Mouse (Mus musculus): ENCODE data around the gene Zfp335. TPM values are rescaled to one million over a fixed set of nuclear protein-coding genes. Genes with fewer than 3 reads are reported as not detected.
A peak's percentile ranks its signal among the peaks of the same experiment; 100 is the strongest.

Zfp335 gene
- total and polyA plus RNA-seq, 2 experiments from 2014 or later, result 3.7 to 18.0 TPM

GRCm38 (mm10) chr2:164908011-164908410 lies 3.5 kb downstream of the Zfp335 start:
- Histone ChIP-seq H3K27ac (ENCODE audit: low read depth) (no peak overlapping the region), H3K4me2 (ENCODE audit: low read depth, low read length) (no peak overlapping the region), H3K4me1 (ENCODE audit: control insufficient read depth, insufficient read depth) (peaks cover 8% of the 10 kb centered on the region; the same call in 1 of the 2 replicates), H3K36me3 (replicated peaks; ENCODE audit: control insufficient read depth, insufficient read depth, low read length) (peaks cover 61% of the 10 kb centered on the region), H3K4me3 (ENCODE audit: low read depth, low read length) (no peak overlapping the region), H3K9me3 (replicated peaks; ENCODE audit: control insufficient read depth, low read length) (peaks cover 7% of the 10 kb centered on the region; the same call in 1 of the 2 replicates), H3K9ac (replicated peaks; ENCODE audit: low read depth, low read length) (no peak overlapping the region), H3K27me3 (ENCODE audit: control insufficient read depth, insufficient read depth, low read length) (no peaks in the 10 kb centered on the region)
- TF ChIP-seq EP300 (IDR thresholded peaks at IDR 0.05; ENCODE audit: low read depth) (no peak), CTCF (IDR thresholded peaks at IDR 0.05; ENCODE audit: low read depth) (no peak)
- DNase-seq (ENCODE audit: low spot score), result no peak
- ATAC-seq (ENCODE audit: insufficient read depth, low read depth), result no peak
- 87% methylated on average over 5 of the region's 5 CpGs for WGBS

- Histone ChIP-seq H3K4me3 (ENCODE audit: low read depth, low read length) (no peak overlapping the region), H3K9ac (replicated peaks; ENCODE audit: low read depth, low read length) (no peak overlapping the region), H3K36me3 (replicated peaks; ENCODE audit: control insufficient read depth, insufficient read depth, low read length) (peaks cover 66% of the 10 kb centered on the region), H3K27ac (ENCODE audit: low read depth) (no peak overlapping the region), H3K4me1 (ENCODE audit: control insufficient read depth, insufficient read depth) (peaks cover 8% of the 10 kb centered on the region; the same call in 1 of the 2 replicates), H3K27me3 (ENCODE audit: control insufficient read depth, insufficient read depth, low read length) (no peaks in the 10 kb centered on the region), H3K4me2 (ENCODE audit: low read depth, low read length) (no peak overlapping the region), H3K9me3 (replicated peaks; ENCODE audit: control insufficient read depth, low read length) (peaks cover 7% of the 10 kb centered on the region; the same call in 1 of the 2 replicates)
- DNase-seq (ENCODE audit: low spot score), result no peak
- 95% methylated on average over 12 of the region's 12 CpGs for WGBS
- TF ChIP-seq EP300 (IDR thresholded peaks at IDR 0.05; ENCODE audit: low read depth) (no peak), CTCF (IDR thresholded peaks at IDR 0.05; ENCODE audit: low read depth) (no peak)
- ATAC-seq (ENCODE audit: insufficient read depth, low read depth), result no peak
These were observed 4.0 kb downstream of the Zfp335 start for GRCm38 (mm10) chr2:164907511-164907910.

- DNase-seq (ENCODE audit: low spot score) (no peak), ATAC-seq (ENCODE audit: insufficient read depth, low read depth) (no peak)
- H3K9ac ChIP-seq (replicated peaks; ENCODE audit: low read depth, low read length), result no peak overlapping the region
- peaks cover 7% of the 10 kb centered on the region; the same call in 1 of the 2 replicates for H3K9me3 ChIP-seq (replicated peaks; ENCODE audit: control insufficient read depth, low read length)
- 100% methylated on average over 4 of the region's 4 CpGs for WGBS
- peaks cover 8% of the 10 kb centered on the region; the same call in 1 of the 2 replicates for H3K4me1 ChIP-seq (ENCODE audit: control insufficient read depth, insufficient read depth)
- H3K36me3 ChIP-seq (replicated peaks; ENCODE audit: control insufficient read depth, insufficient read depth, low read length), result peaks cover 81% of the 10 kb centered on the region
- H3K4me3 ChIP-seq (ENCODE audit: low read depth, low read length), result no peak overlapping the region
- no peak overlapping the region for H3K27ac ChIP-seq (ENCODE audit: low read depth)
- H3K4me2 ChIP-seq (ENCODE audit: low read depth, low read length), result no peak overlapping the region
- TF ChIP-seq EP300 (IDR thresholded peaks at IDR 0.05; ENCODE audit: low read depth), result no peak
- peak; percentile 25; the same call in 1 of the 2 replicates for TF ChIP-seq CTCF (IDR thresholded peaks at IDR 0.05; ENCODE audit: low read depth)
- H3K27me3 ChIP-seq (ENCODE audit: control insufficient read depth, insufficient read depth, low read length), result no peaks in the 10 kb centered on the region
These were observed 5.5 kb downstream of the Zfp335 start for GRCm38 (mm10) chr2:164906071-164906470.

GRCm38 (mm10) chr2:164903496-164903895 lies 8.1 kb downstream of the Zfp335 start:
- peaks cover 97% of the 10 kb centered on the region for H3K36me3 ChIP-seq (replicated peaks; ENCODE audit: control insufficient read depth, insufficient read depth, low read length)
- H3K9ac ChIP-seq (replicated peaks; ENCODE audit: low read depth, low read length), result no peak overlapping the region
- H3K4me2 ChIP-seq (ENCODE audit: low read depth, low read length), result no peak overlapping the region
- 100% methylated on average over 1 of the region's 1 CpGs for WGBS
- H3K4me3 ChIP-seq (ENCODE audit: low read depth, low read length), result no peak overlapping the region
- H3K27me3 ChIP-seq (ENCODE audit: control insufficient read depth, insufficient read depth, low read length), result no peaks in the 10 kb centered on the region
- H3K4me1 ChIP-seq (ENCODE audit: control insufficient read depth, insufficient read depth), result no peaks in the 10 kb centered on the region
- no peak for TF ChIP-seq EP300 (IDR thresholded peaks at IDR 0.05; ENCODE audit: low read depth)
- no peak overlapping the region for H3K27ac ChIP-seq (ENCODE audit: low read depth)
- H3K9me3 ChIP-seq (replicated peaks; ENCODE audit: control insufficient read depth, low read length), result peaks cover 7% of the 10 kb centered on the region; the same call in 1 of the 2 replicates
- ATAC-seq (ENCODE audit: insufficient read depth, low read depth) (no peak), DNase-seq (ENCODE audit: low spot score) (no peak)

- H3K9ac ChIP-seq (replicated peaks; ENCODE audit: low read depth, low read length), result no peak overlapping the region
- H3K27ac ChIP-seq (ENCODE audit: low read depth), result no peak overlapping the region
- no peaks in the 10 kb centered on the region for H3K4me1 ChIP-seq (ENCODE audit: control insufficient read depth, insufficient read depth)
- WGBS, result 82% methylated on average over 13 of the region's 13 CpGs
- no peak overlapping the region for H3K4me3 ChIP-seq (ENCODE audit: low read depth, low read length)
- no peak overlapping the region for H3K4me2 ChIP-seq (ENCODE audit: low read depth, low read length)
- ATAC-seq (ENCODE audit: insufficient read depth, low read depth) (no peak), DNase-seq (ENCODE audit: low spot score) (no peak)
- H3K9me3 ChIP-seq (replicated peaks; ENCODE audit: control insufficient read depth, low read length), result peaks cover 6% of the 10 kb centered on the region; the same call in 1 of the 2 replicates
- no peaks in the 10 kb centered on the region for H3K27me3 ChIP-seq (ENCODE audit: control insufficient read depth, insufficient read depth, low read length)
- TF ChIP-seq EP300 (IDR thresholded peaks at IDR 0.05; ENCODE audit: low read depth) (no peak), CTCF (IDR thresholded peaks at IDR 0.05; ENCODE audit: low read depth) (no peak)
- H3K36me3 ChIP-seq (replicated peaks; ENCODE audit: control insufficient read depth, insufficient read depth, low read length), result peaks cover 97% of the 10 kb centered on the region
These were observed 10.2 kb downstream of the Zfp335 start for GRCm38 (mm10) chr2:164901380-164901779.

All from heart, postnatal 0 days (tissue).